Mouse (Mus musculus) CD4-positive helper T cell, adult 2 months (primary cell): Measurements from ENCODE around the gene Aph1c.
"Not testable (repeated sequence)": the region's sequence is repeated elsewhere in the genome, so short reads cannot be mapped to it uniquely, and the experiment has no call there.

Experiments
- DNase-seq: peaks from one replicate; pipeline ENCODE4 v3.0.0-alpha.2; 2012; ENCODE audit warnings: low read depth, missing footprints, low spot score

Aph1c gene

GRCm38 (mm10) chr9:66833851-66834250, 675 bp downstream of the Aph1c start:
- DNase-seq: no peak

- DNase-seq: no peak
Measured at GRCm38 (mm10) chr9:66832366-66832908, 2.1 kb downstream of the Aph1c start.

GRCm38 (mm10) chr9:66825990-66826389, 8.5 kb downstream of the Aph1c start:
- DNase-seq: peak; percentile 65

- DNase-seq: not testable (repeated sequence)
Measured at GRCm38 (mm10) chr9:66822255-66822654, 12.3 kb downstream of the Aph1c start.

- peak; percentile 61 for DNase-seq
Measured at GRCm38 (mm10) chr9:66820996-66821395, 13.5 kb downstream of the Aph1c start.

- no peak for DNase-seq
Measured at GRCm38 (mm10) chr9:66813392-66813791, 21.1 kb downstream of the Aph1c start.

GRCm38 (mm10) chr9:66805951-66806350, 28.6 kb downstream of the Aph1c start:
- not testable (repeated sequence) for DNase-seq

GRCm38 (mm10) chr9:66801947-66802346, 32.6 kb downstream of the Aph1c start:
- DNase-seq: no peak

GRCm38 (mm10) chr9:66796739-66797138, 37.8 kb downstream of the Aph1c start, which contains the start of gene Gm10647:
Gm10647 (plus strand) TSS chr9:66797039.
- no peak for DNase-seq

- peak; percentile 97 for DNase-seq
Measured at GRCm38 (mm10) chr9:66795464-66796324, 38.8 kb downstream of the Aph1c start, which contains the start of gene Aph1b. Aph1b (minus strand) TSS chr9:66795490.

GRCm38 (mm10) chr9:66794629-66795463, 39.7 kb downstream of the Aph1c start:
- no peak for DNase-seq

GRCm38 (mm10) chr9:66787821-66788220, 46.7 kb downstream of the Aph1c start:
- DNase-seq: peak; percentile 36

GRCm38 (mm10) chr9:66784552-66784951, 50.0 kb downstream of the Aph1c start:
- peak; percentile 23 for DNase-seq

GRCm38 (mm10) chr9:66770701-66771100, 63.8 kb downstream of the Aph1c start:
- DNase-seq: no peak

- DNase-seq: no peak
Measured at GRCm38 (mm10) chr9:66769275-66769674, 65.3 kb downstream of the Aph1c start.

GRCm38 (mm10) chr9:66768721-66769120, 65.8 kb downstream of the Aph1c start:
- DNase-seq: no peak
